Mouse (Mus musculus): ENCODE measurements around the gene Tmem245.
A peak's percentile ranks its signal among the peaks of the same experiment; 100 is the strongest.

The Tmem245 gene

DNA sequence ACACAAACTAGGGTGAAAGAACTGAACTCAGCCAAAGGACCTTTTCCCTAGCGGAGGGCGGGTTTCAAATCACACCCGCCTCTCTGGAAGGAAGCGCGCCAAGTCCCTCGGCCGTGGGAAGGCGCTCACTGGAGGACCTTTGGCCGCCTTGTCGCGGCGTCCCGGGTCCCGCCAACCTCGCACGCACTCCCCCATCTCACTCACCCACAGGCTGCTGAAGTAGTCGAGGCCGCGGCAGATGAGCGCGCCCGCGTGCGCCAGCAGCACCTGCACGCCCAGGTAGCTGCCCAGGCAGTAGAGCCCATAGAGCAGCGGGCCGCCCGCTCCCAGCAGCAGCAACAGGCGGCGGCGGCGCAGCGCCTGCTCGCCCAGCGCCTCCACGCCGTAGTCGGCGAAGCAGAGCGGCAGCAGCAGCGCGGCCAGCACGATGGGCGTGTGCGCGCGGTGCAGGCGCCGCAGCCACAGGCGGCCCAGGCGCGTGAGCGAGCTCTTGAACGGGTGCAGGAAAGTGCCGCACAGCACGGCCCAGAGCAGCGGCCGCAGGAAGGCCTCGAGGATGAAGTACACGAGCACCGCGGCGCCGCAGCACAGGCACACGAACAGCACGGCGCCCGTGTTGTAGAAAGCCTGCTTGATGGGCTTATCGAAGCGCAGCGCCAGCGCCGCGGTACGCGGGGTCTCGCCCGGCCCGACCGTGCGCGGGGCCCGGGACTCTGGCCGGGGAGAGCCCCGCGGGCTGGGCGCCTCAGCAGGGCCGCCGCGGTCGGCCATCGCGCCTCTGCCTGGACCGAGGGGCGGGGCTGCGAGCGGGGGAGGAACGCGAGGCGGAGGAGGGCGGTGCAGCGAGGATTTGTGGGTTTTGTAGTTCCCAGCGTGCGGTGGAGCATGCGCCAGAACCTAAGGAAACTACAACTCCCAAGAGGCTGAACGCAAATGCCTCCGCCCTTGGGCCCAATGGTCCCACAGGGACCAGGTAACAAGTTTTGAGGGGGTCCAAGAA lies at the start of gene Tmem245:
Tmem245 (minus strand) TSS at position 797 of the 1,000 bp plus-strand sequence.
- peak; percentile 98 for DNase-seq (ENCODE audit: low read depth)

DNA sequence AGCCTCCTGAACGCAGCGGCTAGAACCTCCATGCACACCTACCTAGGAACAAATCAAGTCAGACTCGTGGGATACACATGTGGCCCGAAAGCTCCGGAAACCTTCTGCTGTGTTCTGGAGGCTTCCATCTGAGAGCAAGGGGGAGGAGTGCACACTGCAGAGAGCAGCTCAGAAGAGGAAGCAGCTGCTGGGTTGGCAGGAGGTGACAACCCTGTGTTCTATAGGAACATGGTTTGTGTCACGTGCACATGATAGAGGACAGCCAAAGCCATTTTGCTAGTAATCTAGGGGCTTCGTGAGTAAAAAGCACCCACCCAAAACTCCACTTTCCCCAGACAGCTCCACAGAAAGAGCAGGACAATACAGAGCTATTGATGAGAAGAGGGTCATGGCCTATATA lies 46.1 kb upstream of the Tmem245 start:
- DNase-seq (ENCODE audit: low read depth), result no peak

DNA sequence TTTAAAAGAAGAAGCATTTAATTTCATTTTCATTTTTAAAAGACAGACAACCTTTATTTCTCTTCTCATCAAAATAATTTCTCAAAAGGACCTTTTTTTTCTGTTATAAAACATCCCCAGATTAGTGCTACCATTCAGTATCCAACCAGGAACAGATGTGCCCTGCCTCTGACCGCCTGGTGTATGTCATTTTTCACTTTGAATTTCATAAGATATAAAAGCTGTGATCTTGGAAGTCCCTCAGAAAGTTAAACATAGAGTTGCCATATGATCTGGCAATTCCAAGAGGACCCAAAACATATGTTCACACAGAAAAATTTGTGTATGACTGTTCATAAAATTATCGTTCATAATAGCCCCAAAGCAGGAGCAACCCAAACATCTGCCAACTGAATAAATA lies 44.7 kb upstream of the Tmem245 start:
- DNase-seq (ENCODE audit: low read depth), result no peak

DNA sequence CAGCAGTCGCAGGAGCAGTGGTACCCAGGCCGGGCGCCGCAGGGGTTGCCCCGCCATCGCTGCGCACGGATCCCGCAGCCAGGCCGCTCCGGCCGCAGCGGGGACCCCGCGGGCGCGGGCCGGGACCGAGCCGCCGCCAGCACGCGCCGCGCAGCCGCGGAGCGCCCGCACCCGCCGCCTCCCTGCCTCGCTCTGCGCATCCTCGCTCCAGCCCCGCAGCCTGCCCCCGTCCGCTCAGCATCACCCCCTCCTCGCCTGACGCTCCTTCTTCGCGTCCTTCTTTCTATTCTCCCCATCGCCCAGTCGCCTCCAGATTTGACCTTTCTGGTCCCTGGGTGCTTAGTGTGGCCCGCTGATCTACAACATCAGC lies 43.0 kb upstream of the Tmem245 start, which contains the start of gene Frrs1l:
Frrs1l (minus strand) TSS at position 177 of the 370 bp plus-strand sequence.
- DNase-seq (ENCODE audit: low read depth), result no peak

DNA sequence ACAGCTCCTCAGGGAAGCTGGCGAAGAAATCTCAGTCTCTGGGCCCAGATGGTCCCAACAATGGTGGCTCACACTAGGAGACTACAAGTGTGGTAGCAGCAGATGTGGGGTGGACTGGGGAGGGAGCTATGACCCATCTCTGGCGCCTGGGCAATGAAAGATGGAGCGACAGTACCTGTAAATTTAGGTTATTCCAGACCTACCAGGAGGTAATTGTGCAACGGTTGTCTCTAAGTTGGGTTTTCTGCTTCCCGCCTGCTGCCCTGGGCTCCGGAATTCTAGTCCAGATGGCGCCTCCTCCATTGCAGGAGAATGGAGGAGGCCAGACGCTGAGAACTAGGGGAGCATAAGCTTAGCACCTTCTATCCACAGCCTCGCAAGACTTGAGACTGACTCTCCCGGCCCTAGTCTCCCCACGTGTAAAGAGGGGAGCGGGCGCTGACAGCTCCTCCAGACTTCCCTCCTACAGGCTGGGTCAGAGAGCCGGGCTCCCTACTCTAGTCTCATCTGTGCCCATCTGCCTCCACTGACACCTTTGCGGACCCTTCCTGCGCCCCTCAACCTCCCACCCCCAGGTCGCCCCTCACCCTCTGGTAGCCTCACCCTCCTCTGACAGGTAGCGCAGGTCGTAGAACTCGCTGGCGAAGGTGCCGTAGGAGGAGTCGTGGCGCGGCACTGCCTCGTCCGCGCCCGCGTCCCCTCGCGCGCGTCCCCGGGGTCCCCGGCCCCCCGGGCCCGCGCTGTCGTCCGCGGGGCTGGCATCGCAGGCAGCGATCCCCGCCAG lies 42.4 kb upstream of the Tmem245 start:
- DNase-seq (ENCODE audit: low read depth), result no peak

DNA sequence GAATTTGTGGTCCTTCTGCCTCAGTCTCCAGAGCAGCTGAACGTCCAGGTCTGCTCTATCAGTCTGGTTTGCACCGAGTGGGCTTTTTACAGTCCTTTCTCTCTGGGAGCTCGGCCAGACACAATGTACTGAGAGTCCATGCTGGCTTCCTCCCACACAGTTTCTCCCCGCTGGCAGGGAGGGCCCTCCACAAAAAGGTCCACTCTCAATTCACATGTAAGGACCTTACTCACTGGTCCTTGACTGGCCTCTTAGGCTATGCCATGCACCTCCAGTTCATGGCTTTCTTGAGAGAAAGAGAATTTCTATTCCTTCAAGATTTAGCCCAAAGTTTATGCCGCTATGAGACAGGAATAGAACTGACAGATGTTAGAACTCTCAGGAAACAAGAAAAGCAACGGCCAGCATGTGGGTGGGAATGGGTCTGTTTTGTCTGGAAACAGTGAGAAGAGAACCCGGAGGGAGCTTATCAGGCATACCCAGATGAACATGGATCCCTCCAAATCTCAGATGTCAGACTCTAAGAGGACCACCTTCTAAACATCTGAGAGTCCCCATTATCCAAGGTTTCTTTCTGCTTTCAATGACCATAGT lies 18.4 kb upstream of the Tmem245 start:
- no peak for DNase-seq (ENCODE audit: low read depth)

DNA sequence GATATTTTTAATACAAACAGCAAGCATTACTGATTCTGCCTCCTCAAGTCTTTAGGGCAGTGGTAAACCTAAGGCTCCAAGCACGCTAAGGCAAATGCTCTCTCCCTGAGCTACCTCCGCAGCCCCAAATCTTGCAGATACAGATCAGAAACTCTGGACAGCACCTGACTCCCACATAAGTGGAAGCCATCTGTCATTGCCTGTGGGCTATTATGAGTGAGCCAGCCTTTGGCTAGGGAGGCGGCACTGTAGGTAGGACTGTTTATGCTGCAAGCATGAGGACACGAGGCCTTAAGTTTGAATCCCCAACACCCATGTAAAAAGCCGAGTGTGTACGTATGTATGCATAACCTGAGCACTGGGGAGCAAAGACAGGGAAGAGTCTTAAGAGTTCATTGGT lies 16.4 kb upstream of the Tmem245 start:
- DNase-seq (ENCODE audit: low read depth), result no peak

DNA sequence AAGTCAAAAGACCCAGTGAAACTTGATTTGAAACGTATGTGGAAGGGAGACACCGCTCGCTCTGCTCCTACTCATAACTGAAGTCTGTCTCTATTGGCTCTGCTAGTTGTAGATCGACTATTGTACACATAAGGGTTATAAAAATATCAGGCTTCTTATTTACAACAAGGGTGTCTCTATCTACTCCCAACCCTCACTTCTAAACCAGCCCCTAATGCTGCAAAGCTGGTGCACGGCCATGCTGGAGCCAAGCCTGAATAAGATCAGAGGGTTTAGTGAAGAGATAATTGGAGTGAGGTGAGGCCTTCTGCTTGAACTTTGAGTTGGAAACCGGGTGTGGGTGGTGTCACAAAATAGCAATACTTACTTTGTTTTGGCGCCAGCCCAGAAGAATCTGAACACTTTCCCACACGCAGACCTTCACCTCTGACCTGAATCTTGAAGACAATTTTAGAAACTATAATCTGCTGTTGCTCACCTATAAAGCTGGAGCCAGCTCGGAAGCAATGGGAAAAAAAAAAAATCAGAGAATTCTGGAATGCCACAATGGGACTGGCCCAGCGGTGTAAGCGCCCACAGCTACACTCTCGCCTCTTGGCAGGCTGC lies 14.2 kb upstream of the Tmem245 start:
- DNase-seq (ENCODE audit: low read depth), result no peak

DNA sequence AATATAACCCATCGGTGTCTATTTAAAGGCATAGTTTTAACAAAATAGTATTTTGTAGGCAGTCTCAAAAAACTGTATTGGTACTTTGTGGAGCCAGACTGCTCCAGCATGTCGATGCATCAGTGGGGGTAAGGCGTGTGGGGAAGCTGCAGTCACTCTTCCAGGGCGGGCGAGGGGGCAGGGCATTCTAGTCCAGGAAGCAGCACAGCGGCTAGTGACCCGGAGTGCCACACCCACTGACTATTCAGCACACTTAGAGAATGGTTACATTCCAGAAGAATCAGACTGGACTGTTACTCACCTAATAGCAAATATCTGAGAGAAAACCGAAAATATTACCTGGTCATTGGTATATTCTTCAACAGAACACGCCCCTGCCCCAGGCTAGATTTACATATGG lies 10.3 kb upstream of the Tmem245 start:
- no peak for DNase-seq (ENCODE audit: low read depth)

DNA sequence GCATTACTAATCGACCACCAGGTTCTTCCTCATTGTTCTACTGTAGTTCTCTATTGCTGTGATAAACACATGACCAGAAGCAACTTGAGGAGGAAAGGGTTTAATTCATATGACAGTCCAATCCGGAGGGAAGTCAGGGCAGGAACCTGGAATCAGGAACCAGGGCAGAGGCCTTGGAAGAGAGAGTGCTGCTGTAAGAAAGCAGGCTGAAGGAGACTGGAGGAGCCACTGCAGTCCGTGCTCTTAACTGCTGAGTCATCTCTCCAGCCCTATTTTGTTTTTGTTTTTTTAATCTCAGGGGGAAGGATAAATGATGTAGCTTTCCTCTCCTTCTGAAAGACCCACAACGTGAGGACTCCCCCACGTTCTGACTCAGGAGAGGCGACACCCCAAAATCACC lies 6.0 kb upstream of the Tmem245 start:
- no peak for DNase-seq (ENCODE audit: low read depth)

DNA sequence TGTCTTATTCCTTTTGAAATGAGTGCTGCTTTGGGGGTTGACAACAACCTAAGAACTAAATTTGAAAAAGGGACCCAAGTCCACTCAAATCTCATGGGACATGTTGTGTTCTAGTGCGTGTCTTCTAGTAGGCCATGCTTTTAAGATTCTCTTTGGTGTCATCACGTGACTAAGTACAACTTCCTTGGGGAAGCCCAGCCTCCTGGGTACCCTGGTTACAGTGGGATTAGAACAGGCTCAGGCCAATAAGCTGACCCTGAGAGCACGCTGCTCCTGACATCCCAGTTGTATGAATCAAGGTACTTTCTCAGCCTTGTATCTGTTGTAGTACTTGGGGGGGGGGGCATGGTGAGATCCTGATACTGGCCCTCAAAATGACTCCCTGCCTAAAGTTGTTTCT lies 4.5 kb upstream of the Tmem245 start:
- no peak for DNase-seq (ENCODE audit: low read depth)

DNA sequence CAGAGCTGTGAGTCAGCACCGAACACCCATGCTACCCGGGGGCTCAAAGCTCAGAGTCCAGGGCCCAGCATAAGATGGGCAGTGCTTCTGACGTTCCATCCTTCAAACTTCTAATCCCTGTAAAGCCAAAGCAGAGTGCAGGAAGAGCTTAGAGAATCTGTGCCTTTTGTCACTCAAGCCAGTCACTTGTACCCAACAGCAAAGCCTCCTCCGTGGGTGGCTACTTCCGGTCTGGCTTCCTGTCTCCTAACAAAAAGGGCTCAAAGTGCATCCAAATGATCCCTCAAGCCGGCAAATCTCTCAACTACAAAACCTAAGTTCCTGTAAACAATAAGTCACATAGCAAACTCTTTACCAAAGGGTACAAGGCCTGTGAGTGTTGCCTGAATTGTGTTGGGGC lies 2.3 kb upstream of the Tmem245 start:
- no peak for DNase-seq (ENCODE audit: low read depth)

DNA sequence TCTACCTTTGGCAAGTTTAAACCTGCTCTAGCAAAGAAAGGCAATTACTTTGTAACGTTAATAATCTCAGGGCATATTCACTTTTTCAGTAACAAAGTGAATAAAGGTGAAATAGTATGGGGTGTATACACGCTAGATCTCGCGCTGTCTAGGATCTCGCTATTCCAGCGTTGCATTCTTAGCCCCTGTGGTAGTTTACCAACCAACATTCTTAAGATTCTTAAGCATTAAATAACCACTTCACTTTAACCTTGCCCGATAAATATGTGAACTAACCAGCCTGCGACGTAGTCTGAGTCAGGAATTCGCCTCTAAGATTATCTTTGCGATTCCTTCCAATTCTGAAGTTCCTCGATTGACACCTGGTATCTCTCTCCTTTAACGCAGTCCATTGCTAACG lies 1.1 kb downstream of the Tmem245 start:
- DNase-seq (ENCODE audit: low read depth), result peak; percentile 67

DNA sequence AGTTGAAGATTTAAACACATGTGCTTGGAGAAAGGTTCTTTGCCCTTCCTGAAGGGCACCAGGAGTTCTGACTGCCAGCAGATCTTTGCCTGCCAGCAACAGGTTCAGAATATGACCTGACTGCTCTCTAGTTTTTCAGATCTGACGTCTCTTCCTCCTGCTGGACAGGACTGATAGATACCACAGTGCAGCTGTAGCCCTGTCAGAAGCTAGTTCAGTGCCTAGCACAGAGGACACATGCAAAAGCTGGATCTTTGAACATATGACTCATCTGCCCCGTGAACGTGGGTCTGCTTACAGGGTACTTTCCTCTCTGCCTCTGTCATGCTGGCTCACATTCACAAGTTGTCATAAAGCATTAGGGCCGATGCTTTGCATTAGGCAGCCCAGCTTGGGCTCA lies 3.0 kb downstream of the Tmem245 start:
- DNase-seq (ENCODE audit: low read depth), result peak; percentile 83

DNA sequence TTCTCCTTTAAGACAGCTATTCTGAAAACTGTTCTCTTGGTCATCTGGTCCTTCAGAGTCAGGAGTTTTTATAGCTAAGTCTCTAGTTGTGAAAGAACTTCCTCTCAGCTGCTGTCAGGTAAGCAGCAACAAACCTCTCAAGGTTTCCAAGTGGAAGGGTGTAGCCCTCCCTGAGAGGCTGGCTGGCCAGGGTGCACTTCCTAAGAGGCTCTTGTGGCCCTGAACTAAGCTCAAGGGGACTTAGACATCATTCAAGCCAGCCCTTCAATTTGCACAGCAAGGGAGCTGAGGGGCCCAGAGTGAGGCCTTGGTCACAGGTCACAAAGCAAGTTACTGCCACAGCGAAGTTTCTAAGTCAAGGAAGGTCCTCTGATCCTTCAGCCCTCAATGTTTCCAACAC lies 4.0 kb downstream of the Tmem245 start:
- no peak for DNase-seq (ENCODE audit: low read depth)

DNA sequence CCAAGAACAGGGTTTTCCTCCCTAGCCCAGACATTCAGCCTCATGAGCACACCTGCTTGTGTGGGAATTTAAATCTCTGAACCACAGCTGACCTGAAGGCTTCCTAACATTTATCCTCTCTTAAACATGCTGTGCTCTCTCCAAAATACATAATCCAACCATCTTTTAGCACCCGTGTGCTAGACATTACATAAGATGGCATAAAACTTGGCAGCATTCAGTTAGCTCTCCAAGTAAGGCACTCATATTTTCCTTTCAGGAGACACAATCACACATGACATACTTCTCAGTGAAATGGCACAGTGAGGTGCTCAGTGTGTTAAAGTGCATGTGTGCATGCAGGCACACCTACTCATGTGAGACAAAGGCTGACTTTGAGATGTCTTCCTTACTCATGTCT lies 4.7 kb downstream of the Tmem245 start:
- DNase-seq (ENCODE audit: low read depth), result no peak

DNA sequence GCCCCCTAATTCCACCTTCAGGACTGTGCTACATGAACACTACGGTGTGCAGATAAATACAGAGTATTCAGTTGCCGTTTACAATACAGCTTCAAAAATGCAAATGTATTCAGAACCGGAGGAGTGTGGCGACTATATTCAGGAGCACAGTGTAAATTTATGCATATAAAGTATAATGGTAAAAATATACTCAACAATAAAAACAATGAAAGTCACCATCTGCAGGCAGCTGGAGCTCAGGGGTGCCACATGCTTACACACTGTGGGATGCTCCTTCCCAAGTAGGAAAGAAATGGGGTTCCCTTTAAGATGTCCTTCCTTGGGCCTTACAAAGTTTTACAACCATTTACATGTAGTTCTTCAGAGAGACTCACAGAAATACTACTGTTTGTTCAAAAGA lies 5.8 kb downstream of the Tmem245 start:
- no peak for DNase-seq (ENCODE audit: low read depth)

DNA sequence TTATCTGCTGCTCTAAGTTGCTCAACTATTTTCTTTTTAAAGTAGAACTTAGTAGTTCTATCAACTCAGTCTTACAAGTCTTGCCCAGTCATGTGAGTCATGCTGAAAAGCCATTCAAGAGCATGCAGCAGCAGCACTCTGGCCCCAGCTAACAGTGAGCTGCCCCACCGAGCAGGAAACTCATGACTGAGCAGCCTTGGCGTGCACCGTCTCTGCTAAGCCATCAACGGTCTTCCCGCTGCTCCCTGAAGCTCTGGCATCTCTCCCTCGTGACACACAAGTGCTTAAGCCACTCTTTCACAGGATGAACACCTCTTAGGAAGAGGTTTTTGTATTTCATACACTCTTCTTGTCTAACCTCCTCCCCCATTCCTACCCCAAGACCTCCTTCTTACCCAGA lies 10.1 kb downstream of the Tmem245 start:
- DNase-seq (ENCODE audit: low read depth), result peak; percentile 85

DNA sequence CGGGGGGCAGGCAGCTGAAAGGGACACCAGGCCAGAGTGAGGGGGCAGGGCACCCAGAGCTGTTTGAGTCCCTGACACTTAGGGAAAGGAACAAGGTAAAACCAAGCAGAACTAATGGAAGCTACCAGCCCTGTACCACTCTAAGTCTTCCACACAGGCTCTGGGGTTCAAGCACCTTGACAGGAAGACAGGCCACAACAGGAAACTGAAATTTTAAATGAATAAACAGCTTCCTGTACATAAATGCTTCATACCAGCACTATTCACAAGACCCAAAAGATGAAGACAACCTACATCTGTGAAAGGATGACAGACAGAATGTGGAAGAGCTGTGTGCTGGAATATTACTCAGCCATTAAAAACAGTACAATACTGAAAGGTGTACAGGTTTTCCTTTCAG lies 11.9 kb downstream of the Tmem245 start:
- no peak for DNase-seq (ENCODE audit: low read depth)

DNA sequence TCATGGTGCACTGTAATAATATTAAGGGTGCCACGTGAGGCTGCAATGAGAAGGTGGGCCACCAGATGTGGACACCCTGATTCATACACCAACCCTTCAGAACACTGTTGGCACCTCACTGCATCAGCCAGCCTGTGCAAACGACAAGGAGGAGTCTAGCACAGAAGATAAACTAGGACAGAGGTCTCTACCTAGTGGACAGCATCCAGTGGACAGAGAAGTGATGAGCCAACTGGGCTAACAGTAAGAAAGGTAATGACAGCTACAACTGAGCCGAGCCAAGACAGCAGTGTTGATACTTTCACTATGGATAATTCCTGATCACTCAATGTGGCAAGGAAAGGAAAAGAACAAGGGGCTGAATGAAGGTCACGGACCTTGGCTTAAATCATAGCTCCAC lies 14.1 kb downstream of the Tmem245 start:
- no peak for DNase-seq (ENCODE audit: low read depth)

DNA sequence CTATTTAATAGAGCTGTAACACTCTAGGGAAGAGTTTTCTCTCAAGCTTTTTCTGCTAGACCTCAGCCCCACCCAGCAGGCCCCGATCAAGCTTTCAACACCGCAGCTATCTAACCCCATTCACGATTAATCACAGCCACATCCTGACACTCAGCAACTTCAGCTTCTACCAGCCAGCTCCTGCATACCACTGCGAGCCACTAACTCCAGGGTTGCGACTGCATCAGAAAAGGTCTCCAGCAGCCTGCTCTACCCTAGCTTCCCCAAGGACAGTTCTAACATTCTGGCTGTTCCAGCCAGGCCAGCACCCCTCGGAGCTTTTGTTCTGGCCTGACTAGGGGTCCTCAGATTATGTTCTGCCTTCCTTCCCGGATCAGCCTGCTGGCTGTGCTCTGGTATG lies 15.1 kb downstream of the Tmem245 start:
- DNase-seq (ENCODE audit: low read depth), result no peak

DNA sequence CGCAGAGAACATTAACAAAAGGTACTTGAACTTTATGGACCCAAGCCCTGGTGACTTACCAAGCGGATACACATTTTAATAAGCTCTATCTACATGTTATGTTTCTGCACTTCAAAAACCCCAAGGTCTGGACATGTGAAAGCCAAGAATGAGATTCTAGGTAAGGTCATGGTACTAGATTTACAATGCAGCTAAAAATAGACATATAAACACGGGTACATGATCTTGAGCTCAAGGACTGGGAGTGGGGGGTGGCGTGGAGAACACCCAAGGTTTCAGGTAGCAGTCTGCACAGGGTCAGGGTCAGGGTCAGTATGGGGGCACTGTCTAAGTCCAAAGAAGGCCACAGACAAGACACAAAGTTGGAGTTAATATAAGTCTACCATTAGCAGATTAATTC lies 16.9 kb downstream of the Tmem245 start:
- no peak for DNase-seq (ENCODE audit: low read depth)

All from NIH3T3 (cell line).